Comparison of ENCODE assay signal across 26 mouse cellular contexts in genomic region chr12:72197434-72197833, GRCm38 (mm10). TPM values are rescaled to one million over a fixed set of nuclear protein-coding genes. Genes with fewer than 3 reads are reported as not detected.
"Had no signal": no experiment of that assay in that cellular context is flagged by ENCODE, and none has a peak within 500 bp of the region (broad histone marks: within the 10 kb centered on the region; RNA-seq: fewer than 3 reads in every experiment).

No protein-coding gene starts in this region.

- H3K9me3 ChIP-seq: limb, embryonic 12.5 days; limb, embryonic 15.5 days; lung, embryonic 15.5 days; midbrain, embryonic 12.5 days; neural tube, embryonic 13.5 days; stomach, embryonic 15.5 days had no signal

- H3K27ac ChIP-seq: limb, embryonic 12.5 days; limb, embryonic 15.5 days; liver, embryonic 14.5 days; lung, embryonic 15.5 days; macrophage; midbrain, embryonic 12.5 days; stomach, embryonic 15.5 days had no signal

- H3K36me3 ChIP-seq: limb, embryonic 12.5 days; limb, embryonic 15.5 days; lung, embryonic 15.5 days; stomach, embryonic 15.5 days had no signal

- H3K4me2 ChIP-seq: limb, embryonic 12.5 days; limb, embryonic 15.5 days; liver, embryonic 11.5 days; midbrain, embryonic 12.5 days had no signal

- H3K27me3 ChIP-seq: limb, embryonic 12.5 days; limb, embryonic 15.5 days; lung, embryonic 15.5 days; midbrain, embryonic 12.5 days; neural tube, embryonic 13.5 days; stomach, embryonic 15.5 days had no signal

- DNase-seq: kidney, adult 9 months; right cerebral cortex, postnatal 25 days; spleen, adult 18-20 months; thymus, postnatal 36 days had no signal

- H3K9ac ChIP-seq: limb, embryonic 12.5 days; limb, embryonic 15.5 days; liver, embryonic 14.5 days; liver, postnatal 0 days; lung, embryonic 15.5 days; midbrain, embryonic 12.5 days; neural tube, embryonic 13.5 days; stomach, embryonic 15.5 days had no signal

- H3K4me3 ChIP-seq: limb, embryonic 12.5 days; limb, embryonic 15.5 days; midbrain, embryonic 12.5 days; myocyte; neural tube, embryonic 13.5 days; stomach, embryonic 15.5 days had no signal

- ATAC-seq: liver, postnatal 0 days had no signal

- H3K4me1 ChIP-seq: limb, embryonic 15.5 days; stomach, embryonic 15.5 days had no signal

RNA-seq across cellular contexts. Expression of gene Ccdc175, which starts 12.6 kb away (rescaled TPM):
- total RNA-seq: layer of hippocampus, adult 18-20 months; layer of hippocampus, postnatal 14 days; left cerebral cortex, adult 8-10 months; left cerebral cortex, postnatal 14 days; left cerebral cortex, postnatal 4 days; megakaryocyte, adult 5-6 weeks; monocyte, adult 5-6 weeks; neutrophil, adult 5-6 weeks had no signal
- polyA plus RNA-seq: kidney, embryonic 16.5 days; limb, embryonic 12.5 days; limb, embryonic 15.5 days; liver, embryonic 11.5 days; liver, embryonic 14.5 days; liver, postnatal 0 days; lung, embryonic 15.5 days; macrophage; midbrain, embryonic 12.5 days; midbrain, embryonic 16.5 days; myocyte; neural tube, embryonic 13.5 days; stomach, embryonic 15.5 days; urinary bladder, adult 2 months had no signal
